Mouse (Mus musculus): Measurements from ENCODE around the gene Naa16. TPM values are rescaled to one million over a fixed set of nuclear protein-coding genes. Genes with fewer than 3 reads are reported as not detected.

The Naa16 gene
- polyA plus RNA-seq, 1 experiment from 2014 or later, result 44.1 TPM

GRCm38 (mm10) chr14:79307908-79308307 lies 82.7 kb downstream of the Naa16 start:
- WGBS, result 49% methylated on average over 5 of the region's 5 CpGs
- Histone ChIP-seq H3K4me1 (ENCODE audit: insufficient read depth) (no peaks in the 10 kb centered on the region), H3K36me3 (ENCODE audit: insufficient read depth) (no peaks in the 10 kb centered on the region), H3K9me3 (ENCODE audit: low read depth, low read length) (no peaks in the 10 kb centered on the region), H3K27ac (ENCODE audit: low read depth) (no peak overlapping the region), H3K4me2 (no peak overlapping the region), H3K27me3 (ENCODE audit: insufficient read depth, low read length) (no peaks in the 10 kb centered on the region), H3K4me3 (ENCODE audit: low read depth, low read length) (no peak overlapping the region), H3K9ac (no peak overlapping the region)
- ATAC-seq (ENCODE audit: insufficient read depth) (0 out of 2 replicates have a peak, but pooled peaks have one; percentile 20), DNase-seq (no peak)
- TF ChIP-seq CTCF (IDR thresholded peaks at IDR 0.05; ENCODE audit: low read depth), result no peak

- Histone ChIP-seq H3K4me3 (ENCODE audit: low read depth, low read length) (no peak overlapping the region), H3K36me3 (ENCODE audit: insufficient read depth) (no peaks in the 10 kb centered on the region), H3K4me2 (no peak overlapping the region), H3K9me3 (ENCODE audit: low read depth, low read length) (no peaks in the 10 kb centered on the region), H3K9ac (no peak overlapping the region), H3K4me1 (ENCODE audit: insufficient read depth) (no peaks in the 10 kb centered on the region), H3K27ac (ENCODE audit: low read depth) (no peak overlapping the region), H3K27me3 (ENCODE audit: insufficient read depth, low read length) (no peaks in the 10 kb centered on the region)
- WGBS, result 89% methylated on average over 7 of the region's 7 CpGs
- DNase-seq (no peak), ATAC-seq (ENCODE audit: insufficient read depth) (0 out of 2 replicates have a peak, but pooled peaks have one; percentile 29)
- TF ChIP-seq CTCF (IDR thresholded peaks at IDR 0.05; ENCODE audit: low read depth), result no peak
These were observed 83.4 kb downstream of the Naa16 start for GRCm38 (mm10) chr14:79307138-79307537.

- no peak for ATAC-seq (ENCODE audit: insufficient read depth)
- H3K27me3 ChIP-seq (ENCODE audit: insufficient read depth, low read length), result no peaks in the 10 kb centered on the region
- no peak overlapping the region for H3K9ac ChIP-seq
- no peak for DNase-seq
- TF ChIP-seq CTCF (IDR thresholded peaks at IDR 0.05; ENCODE audit: low read depth), result no peak
- no peaks in the 10 kb centered on the region for H3K9me3 ChIP-seq (ENCODE audit: low read depth, low read length)
- H3K4me3 ChIP-seq (ENCODE audit: low read depth, low read length), result no peak overlapping the region
- 82% methylated on average over 6 of the region's 6 CpGs for WGBS
- no peak overlapping the region for H3K27ac ChIP-seq (ENCODE audit: low read depth)
- no peak overlapping the region for H3K4me2 ChIP-seq
- H3K36me3 ChIP-seq (ENCODE audit: insufficient read depth), result no peaks in the 10 kb centered on the region
- no peaks in the 10 kb centered on the region; the same call in 1 of the 2 replicates for H3K4me1 ChIP-seq (ENCODE audit: insufficient read depth)
These were observed 85.6 kb downstream of the Naa16 start for GRCm38 (mm10) chr14:79304873-79305464.

GRCm38 (mm10) chr14:79303150-79303549 lies 87.4 kb downstream of the Naa16 start:
- H3K4me1 ChIP-seq (ENCODE audit: insufficient read depth), result no peaks in the 10 kb centered on the region; the same call in 1 of the 2 replicates
- H3K27me3 ChIP-seq (ENCODE audit: insufficient read depth, low read length), result no peaks in the 10 kb centered on the region
- WGBS, result 74% methylated on average over 2 of the region's 2 CpGs
- H3K36me3 ChIP-seq (ENCODE audit: insufficient read depth), result no peaks in the 10 kb centered on the region
- H3K4me2 ChIP-seq, result no peak overlapping the region
- no peak overlapping the region for H3K9ac ChIP-seq
- no peak overlapping the region for H3K27ac ChIP-seq (ENCODE audit: low read depth)
- no peak for TF ChIP-seq CTCF (IDR thresholded peaks at IDR 0.05; ENCODE audit: low read depth)
- ATAC-seq (ENCODE audit: insufficient read depth), result no peak
- no peaks in the 10 kb centered on the region for H3K9me3 ChIP-seq (ENCODE audit: low read depth, low read length)
- no peak for DNase-seq
- no peak overlapping the region for H3K4me3 ChIP-seq (ENCODE audit: low read depth, low read length)

- no peaks in the 10 kb centered on the region for H3K9me3 ChIP-seq (ENCODE audit: low read depth, low read length)
- H3K36me3 ChIP-seq (ENCODE audit: insufficient read depth), result no peaks in the 10 kb centered on the region
- H3K4me3 ChIP-seq (ENCODE audit: low read depth, low read length), result peak within 1 kb of the TSS; percentile 60
- peak; percentile 99 for ATAC-seq (ENCODE audit: insufficient read depth)
- WGBS, result 2% methylated on average over 34 of the region's 34 CpGs
- peak within 1 kb of the TSS; percentile 18 for H3K27ac ChIP-seq (ENCODE audit: low read depth)
- H3K9ac ChIP-seq, result peak within 1 kb of the TSS; percentile 66
- DNase-seq, result peak; percentile 97
- H3K27me3 ChIP-seq (ENCODE audit: insufficient read depth, low read length), result no peaks in the 10 kb centered on the region
- H3K4me1 ChIP-seq (ENCODE audit: insufficient read depth), result no peaks in the 10 kb centered on the region; the same call in 1 of the 2 replicates
- H3K4me2 ChIP-seq, result peak within 1 kb of the TSS; percentile 99
- TF ChIP-seq CTCF (IDR thresholded peaks at IDR 0.05; ENCODE audit: low read depth), result peak; percentile 96
These were observed 89.1 kb downstream of the Naa16 start, which contains the start of gene Rgcc for GRCm38 (mm10) chr14:79301466-79301875. Gene Rgcc, minus strand, starts transcription at chr14:79301645.

- no peaks in the 10 kb centered on the region for H3K36me3 ChIP-seq (ENCODE audit: insufficient read depth)
- H3K4me2 ChIP-seq, result peak overlapping the region; percentile 99
- no peaks in the 10 kb centered on the region; the same call in 1 of the 2 replicates for H3K4me1 ChIP-seq (ENCODE audit: insufficient read depth)
- no peaks in the 10 kb centered on the region for H3K27me3 ChIP-seq (ENCODE audit: insufficient read depth, low read length)
- peak overlapping the region; percentile 66 for H3K9ac ChIP-seq
- H3K4me3 ChIP-seq (ENCODE audit: low read depth, low read length), result peak overlapping the region; percentile 60
- WGBS, result under 1% methylated on average over 52 of the region's 52 CpGs
- ATAC-seq (ENCODE audit: insufficient read depth) (peak; percentile 5), DNase-seq (peak; percentile 62)
- no peak for TF ChIP-seq CTCF (IDR thresholded peaks at IDR 0.05; ENCODE audit: low read depth)
- no peaks in the 10 kb centered on the region for H3K9me3 ChIP-seq (ENCODE audit: low read depth, low read length)
- peak overlapping the region; percentile 18 for H3K27ac ChIP-seq (ENCODE audit: low read depth)
These were observed 89.8 kb downstream of the Naa16 start for GRCm38 (mm10) chr14:79300641-79301350.

GRCm38 (mm10) chr14:79299796-79300195 lies 90.8 kb downstream of the Naa16 start:
- Histone ChIP-seq H3K4me2 (peak overlapping the region; percentile 99), H3K9ac (peak overlapping the region; percentile 66), H3K9me3 (ENCODE audit: low read depth, low read length) (no peaks in the 10 kb centered on the region), H3K4me3 (ENCODE audit: low read depth, low read length) (peak overlapping the region; percentile 60), H3K4me1 (ENCODE audit: insufficient read depth) (no peaks in the 10 kb centered on the region; the same call in 1 of the 2 replicates), H3K27me3 (ENCODE audit: insufficient read depth, low read length) (no peaks in the 10 kb centered on the region), H3K27ac (ENCODE audit: low read depth) (no peak overlapping the region), H3K36me3 (ENCODE audit: insufficient read depth) (no peaks in the 10 kb centered on the region)
- WGBS, result 25% methylated on average over 6 of the region's 6 CpGs
- TF ChIP-seq CTCF (IDR thresholded peaks at IDR 0.05; ENCODE audit: low read depth), result no peak
- ATAC-seq (ENCODE audit: insufficient read depth) (no peak), DNase-seq (peak; percentile 46)
